Mouse (Mus musculus) gastrocnemius, adult 18-20 months (tissue): Measurements from ENCODE around the gene Fnbp1l. TPM values are rescaled to one million over a fixed set of nuclear protein-coding genes. Genes with fewer than 3 reads are reported as not detected.

Source experiments
- DNase-seq: peaks from one replicate; pipeline ENCODE4 v3.0.0; 2021; ENCODE audit warnings: low spot score
- long read RNA-seq, 2 experiments: library from polyadenylated mRNA; stranded (forward); transcript quantifications; one replicate each; pipeline ENCODE4 v2.0.0; 2021
- total RNA-seq, 2 experiments: library from RNA; stranded (reverse); gene quantifications; 2 replicates each; pipeline ENCODE4 v1.2.3; 2021

Fnbp1l gene
- total RNA-seq = 1 to 10 TPM; 3.6 to 6.0 TPM
- long read RNA-seq, experiment 1, partial matches to known transcripts = 0 of 2 reads
- long read RNA-seq, experiment 1, other reads (novel, unspliced or antisense) = 2 of 2 reads
- long read RNA-seq, experiment 2, partial matches to known transcripts = 0 of 1 reads
- long read RNA-seq, experiment 2, other reads (novel, unspliced or antisense) = 1 of 1 reads

DNA sequence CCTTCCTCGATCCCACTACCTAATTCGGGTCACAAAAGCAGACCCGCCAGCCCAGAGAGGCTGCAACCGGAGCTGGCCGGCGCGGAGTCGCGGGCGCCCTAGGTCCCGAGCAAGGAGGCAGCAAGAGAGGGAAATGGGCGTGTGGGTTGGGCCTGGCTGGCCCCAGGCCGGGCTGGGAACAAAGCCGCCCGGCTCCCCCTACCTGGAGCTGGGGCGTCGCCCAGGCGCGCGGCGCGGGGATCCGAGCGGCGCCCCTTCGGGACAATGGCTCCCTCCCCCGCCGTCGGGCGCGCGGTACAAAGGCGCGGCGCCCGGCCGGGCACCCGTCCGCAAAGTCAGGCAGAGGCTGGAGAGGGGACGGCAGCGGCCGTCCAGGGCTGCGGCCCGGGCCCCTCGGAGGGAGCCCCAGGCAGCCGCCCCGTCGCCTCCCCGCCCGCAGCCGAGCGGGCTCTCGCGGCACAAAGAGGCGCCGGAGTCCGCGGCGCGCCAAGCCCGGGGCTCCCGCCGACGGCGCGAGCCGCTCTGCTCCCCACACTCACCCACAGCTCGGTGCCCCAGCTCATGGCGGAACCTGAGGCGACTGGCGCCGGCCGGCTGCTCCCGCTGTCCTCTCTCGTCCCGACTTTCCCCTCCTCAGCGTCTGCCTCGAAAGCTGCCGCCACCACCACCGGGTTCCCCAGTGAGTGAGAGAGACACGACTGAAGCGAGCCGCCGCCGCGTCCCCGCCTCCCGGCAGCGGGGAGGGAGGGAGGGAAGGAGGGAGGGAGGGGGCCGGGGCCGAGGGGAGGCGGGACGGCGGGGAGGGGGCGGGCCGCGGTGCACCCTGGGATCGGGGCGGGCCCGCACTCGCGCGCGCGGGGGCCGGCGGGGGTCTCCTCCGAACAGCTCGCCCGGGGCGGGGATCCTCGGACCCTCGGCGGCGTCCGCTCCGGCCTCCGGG is at the start of gene Fnbp1l:
Gene Fnbp1l (minus strand): TSS at position 725 of the 940 bp plus-strand sequence.
- peak; percentile 37 for DNase-seq

DNA sequence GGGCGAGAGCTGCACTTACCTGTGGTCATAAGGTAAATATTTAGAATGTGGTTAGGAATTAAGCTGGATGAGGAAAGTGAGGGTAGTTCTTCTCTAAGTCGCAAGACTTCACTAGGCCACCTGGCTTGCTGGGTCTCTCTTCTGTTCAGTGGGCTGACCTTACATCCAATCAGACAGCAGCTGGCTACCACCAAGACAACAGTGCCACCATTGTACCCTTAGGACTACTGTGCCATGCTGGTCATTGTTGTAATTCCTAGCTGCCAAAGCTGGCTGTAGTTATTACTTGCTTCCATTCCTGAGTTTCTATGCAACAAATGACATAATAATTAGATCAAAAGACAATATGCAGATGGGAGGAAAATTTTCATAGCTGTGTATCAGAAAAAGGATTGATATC is 41.3 kb upstream of the Fnbp1l start:
- DNase-seq = no peak

DNA sequence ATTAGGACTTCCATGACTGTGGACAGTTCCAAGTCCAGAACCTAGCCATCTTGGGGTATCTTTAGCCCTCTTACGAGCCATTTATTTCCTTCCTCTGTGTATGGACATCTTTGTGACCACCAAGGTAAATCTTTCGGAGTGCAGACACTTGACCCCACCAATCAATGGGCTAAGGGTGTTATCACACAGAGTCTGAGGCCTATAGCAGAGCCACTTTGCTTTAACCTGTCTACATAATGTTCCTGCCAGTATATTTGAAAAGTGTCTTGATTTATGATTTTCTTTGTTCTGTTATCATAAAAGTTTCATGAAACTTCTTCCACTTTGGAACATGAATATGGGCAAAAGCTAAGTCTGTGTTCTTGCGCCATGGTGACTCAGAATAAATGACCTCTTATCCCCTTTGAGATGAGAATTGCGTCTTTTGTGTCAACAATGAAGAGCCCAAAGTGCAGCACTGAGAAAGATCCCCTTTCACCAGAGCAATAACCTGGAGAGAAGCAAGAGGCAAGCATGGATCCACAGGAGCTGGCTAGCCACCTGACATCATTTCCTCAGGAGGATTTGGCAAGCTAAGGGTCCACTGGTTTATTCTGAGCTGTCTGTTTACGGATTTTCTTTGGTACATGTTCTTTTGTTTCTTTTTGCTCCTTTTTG is 39.9 kb upstream of the Fnbp1l start:
- DNase-seq = no peak

DNA sequence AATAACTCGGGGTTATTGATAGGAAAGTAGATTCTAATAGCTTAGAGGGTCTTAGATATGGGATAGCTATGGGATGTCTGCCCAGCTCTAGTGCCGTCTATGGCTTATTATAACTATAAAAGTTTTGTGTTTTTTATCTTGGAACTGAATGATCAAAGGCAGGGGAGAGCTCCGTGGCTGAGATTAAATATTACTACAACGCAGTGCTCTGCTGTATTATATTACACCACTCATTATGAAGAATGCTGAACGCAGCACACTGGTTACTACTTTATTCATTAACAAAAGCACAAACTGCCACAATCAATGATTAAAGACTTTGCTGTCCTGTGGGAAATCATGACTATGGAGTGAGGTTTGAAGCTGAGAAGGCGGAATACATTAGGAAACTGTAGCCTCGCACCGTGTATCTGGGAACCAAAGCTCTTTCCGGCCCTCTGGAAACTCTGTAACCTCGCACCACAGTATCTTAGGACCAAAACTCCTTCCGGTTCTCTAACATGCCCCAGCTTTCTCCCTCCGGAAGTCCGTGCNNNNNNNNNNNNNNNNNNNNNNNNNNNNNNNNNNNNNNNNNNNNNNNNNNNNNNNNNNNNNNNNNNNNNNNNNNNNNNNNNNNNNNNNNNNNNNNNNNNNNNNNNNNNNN is 27.8 kb upstream of the Fnbp1l start:
- no peak for DNase-seq

DNA sequence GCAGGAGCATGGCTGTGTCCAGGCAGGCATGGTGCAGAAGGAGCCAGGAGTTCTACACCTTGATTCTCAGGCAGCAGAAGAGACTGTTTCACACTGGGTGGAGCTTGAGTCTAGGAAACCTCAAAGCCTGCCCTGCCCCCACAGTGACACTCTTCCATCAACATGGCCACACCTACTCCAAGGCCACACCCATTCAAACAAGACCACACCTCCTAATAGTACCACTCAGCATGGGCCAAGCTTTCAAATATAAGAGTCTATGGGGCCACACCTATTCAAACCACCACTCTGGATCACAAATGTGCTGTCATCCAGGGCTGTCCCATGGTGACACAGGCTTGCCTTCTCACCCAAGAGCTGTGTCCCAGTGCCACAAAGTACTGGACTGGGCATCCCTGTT is 20.8 kb upstream of the Fnbp1l start:
- DNase-seq = no peak

DNA sequence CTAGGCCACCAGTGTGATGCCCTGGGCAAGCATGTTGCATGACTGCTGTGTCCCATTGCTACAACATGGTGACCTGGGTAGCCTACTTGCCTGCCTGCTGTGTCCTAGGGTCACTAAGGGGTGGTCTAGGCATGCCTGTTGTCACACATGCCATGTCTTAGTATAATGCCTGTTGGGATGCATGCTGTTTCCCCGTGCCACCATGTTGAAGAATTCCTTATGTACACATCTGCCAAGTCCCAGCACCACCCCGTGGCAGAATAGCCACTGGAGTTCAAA is 19.6 kb upstream of the Fnbp1l start:
- no peak for DNase-seq

DNA sequence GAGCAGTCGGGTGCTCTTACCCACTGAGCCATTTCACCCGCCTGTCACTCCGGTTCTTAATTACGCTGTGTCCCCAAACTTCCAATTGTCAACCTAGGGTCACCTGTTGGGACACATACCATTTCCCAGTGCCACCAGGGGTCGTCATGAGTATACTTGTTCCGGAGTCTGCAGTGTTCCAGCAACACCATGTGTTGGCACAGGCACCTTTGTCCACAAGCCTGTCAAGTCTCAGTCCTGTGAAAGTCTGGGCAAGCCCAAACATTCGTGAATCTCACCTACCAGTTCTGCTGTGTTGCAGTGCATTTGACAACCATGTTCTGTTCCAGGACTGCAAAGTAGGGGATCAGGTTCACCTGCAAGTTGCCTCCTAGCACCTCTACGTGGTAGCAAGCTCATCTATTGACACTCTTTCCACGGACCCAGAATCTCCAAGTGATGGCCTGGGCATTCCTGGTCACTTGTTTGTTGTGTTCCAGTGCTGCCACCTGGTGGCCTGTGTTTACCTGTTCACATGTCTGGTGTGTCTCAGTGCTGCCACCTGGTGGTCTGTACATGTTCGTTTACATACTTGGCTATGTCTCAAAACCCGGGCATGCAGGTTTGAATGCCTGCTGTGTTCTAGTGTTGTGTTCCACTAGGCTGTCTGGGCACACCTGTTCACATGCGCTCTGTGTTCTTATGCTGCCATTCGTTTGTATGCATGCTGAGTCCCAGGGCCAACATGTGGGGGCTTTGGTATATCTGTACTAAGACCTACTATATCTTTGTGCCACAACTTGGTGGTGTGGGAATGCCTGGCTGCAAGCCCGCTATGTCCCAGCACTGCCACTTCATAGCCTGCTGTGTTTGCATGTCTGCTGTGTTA is 19.0 kb upstream of the Fnbp1l start:
- DNase-seq = peak; percentile 93

DNA sequence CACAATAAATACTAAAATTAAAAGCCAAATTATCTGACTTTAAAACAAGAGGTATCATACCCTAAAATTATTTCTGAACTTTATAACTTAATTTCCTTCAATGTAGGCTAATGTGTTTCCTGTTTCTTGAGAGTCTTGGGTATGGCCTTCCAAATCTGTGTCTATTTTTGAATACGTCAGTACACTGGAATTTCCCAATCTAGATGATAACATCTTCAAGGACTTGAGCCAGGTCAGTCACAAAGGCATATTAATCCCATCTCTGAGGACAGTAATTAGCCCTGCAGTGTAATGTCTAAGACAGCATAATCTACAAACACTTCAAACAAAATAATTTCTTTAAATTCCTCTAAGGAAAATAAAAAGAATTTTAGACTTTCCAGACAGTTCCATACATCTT is 17.8 kb upstream of the Fnbp1l start:
- no peak for DNase-seq

DNA sequence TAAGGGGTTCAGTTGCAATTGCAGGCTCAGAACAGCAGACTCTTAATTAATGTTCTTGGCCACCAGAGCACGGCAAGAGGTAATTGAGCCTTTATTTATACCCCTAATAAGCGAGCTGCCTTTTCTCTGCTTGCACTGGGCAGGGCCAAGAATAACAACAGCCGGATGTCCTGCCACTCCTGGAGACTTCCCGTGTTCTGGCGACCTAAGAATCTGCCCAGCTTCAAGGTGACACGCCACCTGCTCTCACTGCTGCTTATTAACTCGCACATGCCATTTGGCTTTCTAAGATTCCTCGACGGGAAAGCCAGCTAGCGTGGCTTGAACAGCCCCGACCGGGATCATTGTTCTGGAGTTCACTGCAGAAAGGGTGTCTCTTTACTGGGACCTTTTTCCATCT is 15.7 kb upstream of the Fnbp1l start:
- no peak for DNase-seq

DNA sequence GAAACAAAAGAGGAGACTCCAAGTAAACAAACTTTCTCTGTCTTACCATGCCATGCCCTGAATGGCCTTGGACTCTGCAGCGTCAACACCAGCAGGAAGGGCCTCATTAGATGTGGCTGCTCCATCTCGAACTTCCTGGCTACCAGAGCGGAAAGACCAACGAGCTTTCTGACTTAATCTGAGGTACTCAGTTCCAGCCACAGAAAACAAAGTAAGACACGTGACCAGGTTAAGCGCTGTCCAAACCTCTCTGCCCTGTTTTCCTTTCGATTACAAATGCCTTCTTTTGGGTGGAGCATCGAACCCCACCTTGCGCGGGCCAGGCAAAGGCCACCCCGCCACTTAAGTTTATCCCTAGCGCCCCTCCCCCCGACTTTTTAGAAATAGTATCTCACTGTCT is 10.1 kb upstream of the Fnbp1l start:
- DNase-seq = no peak

DNA sequence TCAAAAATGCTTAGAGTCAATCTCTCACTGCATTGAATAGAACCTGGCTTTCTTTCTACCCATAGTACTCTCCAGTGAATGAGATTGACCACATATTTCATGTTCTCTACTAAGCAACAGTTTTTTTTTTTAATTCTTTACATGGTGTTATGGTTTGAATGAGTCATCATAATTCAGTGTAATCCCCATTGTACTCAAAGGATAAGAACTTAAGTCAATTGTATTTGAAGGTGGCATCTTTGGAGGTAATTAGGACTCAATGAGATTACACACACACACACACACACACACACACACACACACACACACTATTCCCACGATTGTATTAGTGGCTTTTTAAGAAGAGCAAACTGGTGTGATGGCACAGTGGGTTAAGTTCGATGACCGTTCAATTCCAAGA is 9.4 kb upstream of the Fnbp1l start:
- DNase-seq = no peak

DNA sequence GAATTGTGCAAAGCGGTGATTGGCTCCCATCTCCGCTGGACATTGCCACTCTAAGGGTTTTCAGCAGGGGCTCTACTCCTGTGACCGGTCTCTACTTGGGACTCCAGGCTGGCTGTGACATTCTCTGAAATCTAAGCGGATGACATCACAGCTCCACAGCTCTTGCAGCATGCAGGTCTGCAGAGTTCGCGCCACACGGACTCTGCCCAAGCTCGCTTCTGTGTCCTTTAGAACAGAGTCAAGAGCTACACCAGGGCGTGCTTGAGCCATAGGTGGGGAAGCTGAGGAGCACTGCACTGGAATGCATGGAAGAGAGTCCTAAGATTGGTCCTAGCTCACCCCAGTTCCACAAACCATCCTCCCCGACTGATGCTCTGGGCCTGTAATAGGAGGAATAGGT is 9.0 kb upstream of the Fnbp1l start:
- DNase-seq = no peak

DNA sequence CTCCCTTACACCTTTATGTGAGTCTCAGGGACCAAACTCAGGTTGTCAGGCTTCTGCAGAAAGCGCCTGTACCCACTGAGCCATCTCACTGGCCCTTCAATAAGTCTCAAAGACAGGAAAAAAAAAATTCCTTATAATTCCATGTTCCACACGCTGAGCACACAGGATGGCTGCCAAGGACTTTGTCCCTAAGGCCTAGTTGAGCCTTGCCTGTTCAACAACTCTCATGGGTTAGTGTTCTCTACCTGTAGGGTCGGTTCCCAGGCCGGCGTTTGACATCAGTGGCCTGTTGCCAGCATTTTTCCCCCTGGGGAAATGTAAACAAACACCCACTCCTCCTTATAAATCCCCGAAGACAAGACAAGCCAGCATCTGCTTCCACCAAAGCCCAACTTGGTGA is 8.3 kb upstream of the Fnbp1l start:
- no peak for DNase-seq

DNA sequence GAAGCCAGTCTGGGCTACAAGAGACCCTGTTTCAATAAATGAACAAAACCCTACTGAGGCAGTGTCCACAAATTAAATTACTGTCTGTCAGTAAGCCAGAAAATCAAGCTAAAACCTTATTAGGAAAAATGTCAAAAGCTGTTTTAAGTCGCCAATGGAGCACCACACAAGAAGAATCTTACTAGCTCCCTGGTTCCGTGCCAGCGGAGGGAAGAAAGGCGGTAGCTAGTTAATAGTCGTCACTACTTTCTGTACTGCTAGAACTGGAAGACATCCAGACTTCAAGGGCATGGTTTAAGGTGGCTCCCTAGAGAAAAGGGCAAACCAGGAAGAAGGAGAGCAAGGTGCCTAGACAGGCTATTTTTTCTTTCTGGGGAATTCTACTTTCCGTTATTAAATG is 5.1 kb upstream of the Fnbp1l start:
- no peak for DNase-seq

DNA sequence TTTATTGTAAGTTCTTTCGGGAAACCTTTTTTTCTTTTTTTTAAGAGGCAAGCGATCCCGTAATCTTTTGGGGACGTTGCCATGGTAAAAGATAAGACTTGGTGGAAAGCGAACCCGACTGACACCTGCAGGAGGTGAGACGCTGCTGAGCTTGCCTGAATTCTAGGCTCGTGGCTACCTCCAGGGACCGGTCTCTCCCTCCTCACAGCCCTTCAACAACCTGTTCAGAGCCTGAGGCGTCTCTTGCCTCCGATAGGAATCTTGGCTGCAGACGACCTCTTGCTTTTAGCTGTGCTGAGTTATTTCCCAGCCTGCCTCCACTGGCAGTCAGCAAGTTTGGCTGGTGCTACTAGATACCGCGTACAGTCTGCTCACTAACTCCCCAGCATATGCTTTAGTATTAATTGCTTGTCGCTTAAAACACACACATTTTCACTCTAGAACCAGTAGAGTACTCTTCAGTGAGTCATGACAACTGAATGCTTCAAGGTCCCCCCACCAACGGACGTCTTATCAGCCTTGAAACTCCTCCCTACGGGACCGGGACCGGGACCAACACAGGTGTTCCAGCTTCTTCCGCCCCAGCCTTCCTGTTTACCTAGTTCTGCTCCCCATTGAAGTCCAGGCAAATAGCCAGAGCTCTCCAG is 893 bp upstream of the Fnbp1l start:
- DNase-seq = no peak

DNA sequence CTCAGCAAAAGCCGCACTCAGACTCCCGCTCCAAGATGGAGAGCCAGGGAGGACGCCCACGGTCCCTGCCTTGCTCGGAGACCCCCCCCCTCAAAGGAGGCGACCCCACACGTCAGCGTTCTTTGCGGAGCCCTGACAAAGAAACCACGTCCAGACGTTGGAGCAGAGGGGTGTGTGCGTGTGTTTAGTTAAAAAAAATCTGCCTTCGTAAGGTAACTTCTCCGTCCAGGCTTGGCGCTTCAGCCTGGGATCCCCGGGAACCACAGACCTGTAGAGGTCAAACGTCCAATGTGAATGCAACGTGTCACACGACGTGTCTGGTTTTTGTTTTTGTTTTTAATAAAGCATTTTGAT is 393 bp upstream of the Fnbp1l start:
- no peak for DNase-seq

DNA sequence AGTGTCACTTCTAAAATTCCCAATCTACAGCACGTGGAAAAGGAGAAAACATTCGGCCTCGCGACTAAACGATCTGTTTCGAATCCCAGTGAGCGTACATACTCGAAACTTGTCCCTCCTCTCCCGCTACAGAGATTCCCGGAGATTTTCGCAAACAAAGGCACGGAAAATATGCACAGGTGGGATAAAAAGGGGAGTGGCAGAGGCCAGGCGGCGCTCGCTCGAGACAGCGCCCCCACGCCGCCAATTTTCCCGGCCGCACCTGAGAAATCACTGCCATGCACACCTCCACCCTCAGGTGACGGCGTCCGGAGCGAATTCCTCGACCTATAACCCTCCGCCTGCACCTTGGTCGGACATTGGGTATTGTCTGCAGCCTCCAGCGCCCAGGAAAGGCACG is 1.1 kb downstream of the Fnbp1l start:
- DNase-seq = no peak

DNA sequence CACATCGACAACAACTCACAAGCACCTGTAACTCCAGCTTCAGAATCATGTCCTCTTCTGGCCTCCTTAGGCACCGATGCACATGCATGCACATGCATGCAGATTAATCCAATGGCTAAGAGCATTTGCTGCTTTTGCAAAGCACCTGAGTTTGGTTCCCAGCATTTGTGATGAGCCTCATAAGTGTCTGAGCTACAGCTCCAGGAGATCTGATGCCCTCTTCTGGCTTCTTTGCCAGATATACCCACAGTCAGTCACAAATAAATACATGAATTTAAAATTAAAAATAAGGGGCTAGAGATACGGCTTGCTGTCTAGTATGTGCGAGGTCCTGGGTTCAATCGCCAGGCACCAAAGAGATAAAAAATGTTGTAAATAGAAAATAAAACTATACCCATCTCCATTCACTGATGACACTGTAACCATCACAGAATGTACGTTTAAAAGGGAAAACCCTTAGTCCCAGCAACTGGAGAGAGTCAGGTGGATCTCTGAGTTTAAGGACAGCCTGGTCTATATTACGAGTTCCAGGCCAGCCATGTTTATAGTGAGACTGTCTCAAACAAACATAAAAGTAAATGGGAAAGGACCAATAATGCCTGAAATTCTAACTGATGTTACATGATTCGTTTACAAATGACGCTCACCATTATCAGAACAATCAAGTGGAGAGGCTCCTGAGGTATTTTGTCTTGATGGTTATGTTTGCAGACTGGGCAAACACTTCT is 1.7 kb downstream of the Fnbp1l start:
- no peak for DNase-seq

DNA sequence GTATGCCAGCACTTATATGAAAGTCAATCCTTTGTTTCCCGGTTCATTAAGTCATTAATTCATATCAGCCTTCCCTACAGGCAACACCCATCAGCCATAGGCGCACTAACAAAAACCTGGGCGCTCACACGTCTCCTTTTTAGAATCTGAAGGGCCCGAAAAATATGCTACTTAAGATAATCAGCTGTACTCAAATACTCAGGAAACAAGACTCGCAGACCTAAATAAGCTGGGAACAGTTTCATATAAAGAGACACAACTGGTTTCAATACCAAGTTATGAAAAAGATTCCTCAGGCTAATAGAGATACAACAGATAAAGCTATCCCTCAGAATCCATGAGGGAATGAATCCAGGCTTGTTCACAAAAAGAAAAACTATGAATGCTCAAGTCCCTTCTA is 7.0 kb downstream of the Fnbp1l start:
- DNase-seq = no peak

DNA sequence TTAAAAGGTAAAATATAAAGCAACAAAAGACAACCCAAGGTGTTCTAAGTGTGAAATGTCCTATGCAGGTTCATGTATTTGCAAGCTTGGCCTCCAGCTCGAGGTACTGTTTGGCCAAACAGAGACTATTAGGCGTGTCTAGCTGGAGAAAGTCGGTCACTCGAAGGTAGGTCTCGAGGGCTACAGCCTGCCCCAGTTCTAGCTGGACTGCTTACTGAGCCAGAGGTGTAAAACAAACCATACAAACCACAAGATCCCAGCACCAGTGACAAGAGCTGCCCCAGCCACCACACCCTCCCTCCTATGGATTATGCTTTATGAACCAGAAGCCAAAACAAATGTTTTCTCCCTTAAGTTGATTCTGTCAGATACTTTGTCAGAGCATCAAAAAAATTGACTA is 7.8 kb downstream of the Fnbp1l start:
- no peak for DNase-seq
